Mouse (Mus musculus) kidney, postnatal 36 days (tissue): ENCODE measurements around the gene Olfr273.
"Not testable (repeated sequence)": the region's sequence is repeated elsewhere in the genome, so short reads cannot be mapped to it uniquely, and the experiment has no call there.

Experiments
- DNase-seq, 2 experiments: peaks; one replicate each; pipeline ENCODE4 v3.0.0; 2021 to 2022; ENCODE audit warnings: mixed read lengths in 2 of 2

Gene Olfr273

DNA sequence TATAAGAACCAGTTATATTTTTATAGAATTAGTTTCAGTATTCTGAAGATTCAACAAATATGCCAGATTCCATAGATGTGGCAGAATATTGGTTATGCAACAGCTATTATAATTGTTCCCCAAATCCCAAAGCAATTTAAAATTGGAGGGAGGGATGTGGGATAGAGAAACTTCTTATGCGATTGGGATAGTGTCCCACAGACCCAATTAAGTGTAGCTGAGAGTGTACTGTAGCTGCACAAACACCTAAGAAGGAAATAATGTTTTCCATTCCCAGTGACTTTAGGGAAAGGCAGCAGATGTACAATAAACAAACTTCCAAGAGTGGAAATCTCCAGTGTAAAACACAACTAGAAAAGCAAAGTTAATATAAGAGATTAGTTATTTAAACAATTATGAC is at the start of gene Olfr273:
Olfr273 (minus strand) TSS at position 101 of the 400 bp plus-strand sequence.
- no peak for DNase-seq

DNA sequence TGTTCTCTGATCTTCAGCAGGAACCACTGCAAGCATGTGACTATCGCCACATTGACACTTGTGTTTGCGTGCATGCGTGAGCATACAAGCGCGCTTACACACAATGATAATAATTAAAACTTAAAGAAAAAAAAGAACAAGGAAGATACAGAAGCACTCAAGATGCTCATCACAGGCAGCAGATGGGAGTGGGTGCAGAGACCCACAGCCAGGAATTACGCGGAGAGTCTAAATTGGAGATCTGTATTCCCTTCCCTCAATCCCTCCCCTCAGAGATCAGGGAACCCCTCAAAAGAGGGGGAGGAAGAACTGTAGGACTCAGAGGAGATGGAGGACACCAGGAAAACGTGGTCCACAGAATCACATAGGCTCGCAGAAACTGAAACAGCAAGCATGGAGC is 5.1 kb upstream of the Olfr273 start:
- no peak for DNase-seq

DNA sequence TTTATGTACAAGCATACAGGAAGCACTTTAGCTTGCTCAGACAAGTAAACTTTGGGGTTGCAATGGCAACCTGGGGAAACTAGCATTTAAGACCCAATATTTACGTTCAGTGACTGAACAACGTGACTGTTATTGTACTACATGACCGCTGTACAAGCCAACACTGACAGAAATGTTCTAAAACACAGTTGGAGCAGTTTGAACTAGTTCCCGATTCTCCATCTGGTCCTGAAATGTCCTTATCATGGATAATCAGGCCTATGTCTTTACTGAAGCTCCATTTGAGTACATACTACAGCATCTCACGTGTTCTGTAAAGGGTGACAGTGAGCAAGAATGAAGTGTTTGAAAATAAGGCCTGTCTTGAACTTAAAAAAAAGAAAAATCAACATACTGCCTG is 9.4 kb downstream of the Olfr273 start:
- no peak for DNase-seq

DNA sequence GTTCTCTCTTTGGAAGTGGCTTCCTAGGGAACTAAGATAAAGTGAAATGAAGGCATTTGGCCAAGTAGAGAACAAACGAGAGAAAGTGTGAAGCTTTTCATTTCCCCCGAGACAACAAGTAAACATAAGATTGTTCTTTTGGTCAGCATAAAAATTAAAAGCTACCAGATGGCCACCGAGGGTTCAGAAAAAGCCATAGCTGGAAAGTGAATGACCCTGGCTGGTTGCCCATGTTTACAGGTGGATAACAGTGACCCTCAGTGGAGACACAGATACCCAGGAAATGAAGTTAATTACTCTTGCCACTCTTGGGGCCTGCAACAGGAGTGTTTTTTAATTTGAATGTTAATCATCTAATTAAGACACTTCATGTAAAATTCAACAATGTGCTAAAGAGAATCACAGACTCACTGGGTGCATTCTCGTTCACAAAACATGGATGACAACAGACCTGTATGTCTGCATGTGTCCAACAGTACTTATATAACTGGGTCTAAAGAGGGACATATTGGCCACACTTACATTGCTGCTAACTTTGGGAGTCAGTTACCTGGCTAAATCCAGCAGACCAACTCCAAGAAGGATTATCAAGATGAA is 9.9 kb downstream of the Olfr273 start:
- no peak for DNase-seq

DNA sequence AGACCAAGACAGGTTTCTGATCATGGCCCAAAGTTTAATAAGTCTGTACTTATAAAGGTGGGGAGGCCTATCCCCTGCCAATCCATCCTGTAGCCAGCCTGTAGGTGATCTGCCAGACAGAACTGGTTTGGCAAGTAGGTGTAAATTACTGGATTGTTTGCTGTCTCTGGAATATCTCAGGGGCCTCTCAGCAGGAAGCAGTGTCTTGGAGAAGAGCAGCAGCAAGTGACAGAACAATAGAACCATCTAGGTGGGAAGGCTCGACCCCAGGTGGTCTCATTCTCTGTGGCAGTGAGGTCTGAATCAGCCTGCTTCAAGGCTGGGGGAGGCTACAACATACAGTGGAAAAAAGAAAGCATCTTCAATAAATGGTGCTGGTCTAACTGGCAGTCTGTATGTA is 13.6 kb downstream of the Olfr273 start:
- not testable (repeated sequence) for DNase-seq

DNA sequence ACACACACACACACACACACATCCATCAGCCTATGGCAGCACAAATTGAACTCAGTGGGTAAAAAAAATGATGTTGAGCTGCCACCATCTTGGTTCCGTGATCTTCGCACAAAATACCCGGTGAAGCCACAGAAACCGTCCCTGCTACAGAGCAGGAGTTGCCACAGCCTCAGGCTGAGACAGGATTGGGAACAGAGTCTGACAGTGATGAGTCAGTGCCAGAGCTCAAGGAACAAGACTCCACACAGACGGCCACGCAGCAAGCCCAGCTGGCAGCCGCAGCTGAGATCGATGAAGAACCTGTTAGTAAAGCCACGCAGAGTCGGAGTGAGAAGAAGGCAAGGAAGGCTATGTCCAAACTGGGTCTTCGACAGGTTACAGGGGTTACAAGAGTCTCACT is 37.7 kb downstream of the Olfr273 start:
- DNase-seq: no peak

DNA sequence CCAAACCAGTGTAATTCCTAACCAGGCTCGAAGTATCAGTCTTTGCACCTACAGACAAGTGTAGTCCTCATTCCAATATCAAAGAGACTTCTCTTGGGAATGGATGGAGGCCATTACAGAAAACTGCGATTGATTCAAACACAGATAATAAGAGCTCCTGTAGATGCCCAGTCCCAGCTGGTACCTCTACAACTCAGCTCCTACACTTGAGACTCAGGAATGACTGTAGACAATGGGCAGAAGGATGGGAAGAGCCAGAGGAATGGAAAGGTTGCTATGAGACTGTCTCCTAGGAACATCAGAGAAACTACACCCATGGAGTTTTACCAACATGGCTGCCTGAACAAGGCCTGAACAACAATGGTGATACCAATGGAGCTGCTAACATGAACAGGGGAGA is 44.7 kb downstream of the Olfr273 start, which contains the start of gene Olfr275:
Olfr275 (plus strand) TSS at position 301 of the 400 bp plus-strand sequence.
- DNase-seq: no peak

DNA sequence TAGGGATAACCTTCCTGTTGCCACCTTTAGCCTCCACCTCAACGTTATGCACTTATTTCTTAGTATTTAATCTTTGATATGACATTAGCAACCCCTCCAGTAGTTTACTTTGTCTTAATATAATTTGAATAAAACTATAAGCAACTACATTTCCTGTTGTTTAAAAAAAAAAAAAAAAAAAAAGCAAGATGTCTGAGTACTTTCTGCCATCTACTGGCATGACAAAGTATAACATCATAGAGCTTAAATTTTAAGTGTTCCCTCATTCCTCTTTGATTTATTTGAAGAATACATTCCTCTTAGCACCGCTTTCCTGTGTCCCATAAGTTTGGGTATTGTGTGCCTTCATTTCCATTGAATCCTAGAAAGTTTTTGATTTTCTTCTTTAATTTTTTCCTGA is 47.2 kb downstream of the Olfr273 start:
- no peak for DNase-seq
